Mouse (Mus musculus): ENCODE measurements around the gene Pramef17. TPM values are rescaled to one million over a fixed set of nuclear protein-coding genes. Genes with fewer than 3 reads are reported as not detected.

Gene Pramef17
- polyA plus RNA-seq, 1 experiment from 2014 or later, result not detected

Other genes with a start within 250 kb of the Pramef17 start
- not detected in 2 replicates for gene Gm13023, start 205.0 kb downstream of the Pramef17 start, polyA plus RNA-seq (2015; fragmentation: Nextera tagmentation; extraction: Ambion mirVana)
- not detected in 2 replicates for gene Gm13084, start 178.3 kb downstream of the Pramef17 start, polyA plus RNA-seq (2015; fragmentation: Nextera tagmentation; extraction: Ambion mirVana)
- gene Gm13103, start 147.9 kb downstream of the Pramef17 start, polyA plus RNA-seq (2015; fragmentation: Nextera tagmentation; extraction: Ambion mirVana), result not detected in 2 replicates
- not detected in 2 replicates for gene Pramef6, start 94.0 kb downstream of the Pramef17 start, polyA plus RNA-seq (2015; fragmentation: Nextera tagmentation; extraction: Ambion mirVana)
- gene Pramef25, start 43.4 kb downstream of the Pramef17 start, polyA plus RNA-seq (2015; fragmentation: Nextera tagmentation; extraction: Ambion mirVana), result not detected in 2 replicates
- not detected in 2 replicates for gene Gm13101, start 27.4 kb downstream of the Pramef17 start, polyA plus RNA-seq (2015; fragmentation: Nextera tagmentation; extraction: Ambion mirVana)
- not detected in 2 replicates for gene Pramel4, start 64.8 kb upstream of the Pramef17 start, polyA plus RNA-seq (2015; fragmentation: Nextera tagmentation; extraction: Ambion mirVana)
- not detected in 2 replicates for gene Gm13102, start 112.1 kb upstream of the Pramef17 start, polyA plus RNA-seq (2015; fragmentation: Nextera tagmentation; extraction: Ambion mirVana)
- not detected in 2 replicates for gene Oog3, start 168.3 kb upstream of the Pramef17 start, polyA plus RNA-seq (2015; fragmentation: Nextera tagmentation; extraction: Ambion mirVana)
- not detected in 2 replicates for gene Oog2, start 196.3 kb upstream of the Pramef17 start, polyA plus RNA-seq (2015; fragmentation: Nextera tagmentation; extraction: Ambion mirVana)
- gene C87977, start 218.9 kb upstream of the Pramef17 start, polyA plus RNA-seq (2015; fragmentation: Nextera tagmentation; extraction: Ambion mirVana), result not detected in 2 replicates

All from stomach, postnatal 0 days (tissue).